Mouse (Mus musculus) erythroblast, embryonic 14.5 days (primary cell): Measurements from ENCODE around the gene Kctd2.

ENCODE experiments used
- GATA1 ChIP-seq: IDR thresholded peaks from 2 replicates; pipeline ENCODE4 v1.6.1; 2012; ENCODE audit warnings: low read length, inconsistent platforms, mixed read lengths
- TAL1 ChIP-seq: IDR thresholded peaks from 3 replicates; pipeline ENCODE4 v1.6.1; 2012; ENCODE audit warnings: low read length, inconsistent platforms, mixed read lengths

DNA sequence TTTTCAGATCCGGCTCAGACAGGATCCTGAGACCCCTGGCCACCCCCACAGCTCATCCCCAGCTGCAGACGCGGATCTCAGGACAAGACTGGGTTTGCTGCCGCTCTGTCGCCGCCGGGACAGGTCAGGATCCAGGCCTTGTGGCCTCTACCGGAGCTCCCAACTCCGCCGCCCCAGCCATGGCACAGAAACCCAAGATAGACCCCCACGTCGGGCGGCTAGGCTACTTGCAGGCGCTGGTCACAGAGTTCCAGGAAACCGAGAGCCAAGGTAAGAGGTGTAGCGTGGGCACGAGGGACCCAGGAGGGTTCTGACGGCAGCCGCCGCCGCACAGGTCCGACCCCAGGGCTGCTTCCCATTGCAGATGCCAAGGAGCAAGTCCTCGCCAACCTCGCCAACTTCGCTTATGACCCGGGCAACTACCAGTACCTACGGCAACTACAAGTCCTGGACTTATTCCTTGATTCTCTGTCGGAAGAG lies 55.9 kb downstream of the Kctd2 start:
- TF ChIP-seq GATA1: no peak
- no peak for TF ChIP-seq TAL1
